Mouse (Mus musculus) hindbrain, embryonic 13.5 days (tissue): ENCODE results near the gene Scube3. TPM values are rescaled to one million over a fixed set of nuclear protein-coding genes. Genes with fewer than 3 reads are reported as not detected.
"Not testable (repeated sequence)": the region's sequence is repeated elsewhere in the genome, so short reads cannot be mapped to it uniquely, and the experiment has no call there.

Experiments used
- ATAC-seq: fragments of 200-750 bp; cut with Nextera tagmentation; 2 replicates; pipeline ENCODE4 v1.8.0; 2017; ENCODE audit warnings: moderate TSS enrichment; ENCODE audit not compliant: low FRiP score
- H3K27ac ChIP-seq: fragments of 300-500 bp; sonication (generic); 2 replicates; pipeline ENCODE4 v1.5.1; 2015; ENCODE audit warnings: inconsistent platforms, mild to moderate bottlenecking, moderate library complexity
- H3K27me3 ChIP-seq: fragments of 300-500 bp; sonication (generic); 2 replicates; pipeline ENCODE4 v1.6.1; 2015; ENCODE audit warnings: mild to moderate bottlenecking, inconsistent platforms
- H3K36me3 ChIP-seq: fragments of 300-500 bp; sonication (generic); 2 replicates; pipeline ENCODE4 v1.6.1; 2015; ENCODE audit warnings: mild to moderate bottlenecking, inconsistent platforms
- H3K4me1 ChIP-seq: fragments of 300-500 bp; sonication (generic); replicated peaks from 2 replicates; pipeline ENCODE4 v1.6.1; 2015; ENCODE audit warnings: inconsistent platforms
- H3K4me2 ChIP-seq: fragments of 300-500 bp; sonication (generic); 2 replicates; pipeline ENCODE4 v1.6.1; 2015; ENCODE audit warnings: inconsistent platforms, mild to moderate bottlenecking, moderate library complexity
- H3K4me3 ChIP-seq: fragments of 300-500 bp; sonication (generic); 2 replicates; pipeline ENCODE4 v1.5.1; 2015; ENCODE audit warnings: mild to moderate bottlenecking, inconsistent platforms
- H3K9ac ChIP-seq: fragments of 300-500 bp; sonication (generic); 2 replicates; pipeline ENCODE4 v1.6.1; 2015; ENCODE audit warnings: mild to moderate bottlenecking, inconsistent platforms
- H3K9me3 ChIP-seq: fragments of 300-500 bp; sonication (generic); 2 replicates; pipeline ENCODE4 v1.6.1; 2016; ENCODE audit warnings: inconsistent platforms
- WGBS: fragments of 180-500 bp; shearing (Covaris S2); methylation state at CpG from one replicate; pipeline ENCODE4 v1.1.7; 2015; 5-methylcytosine and 5-hydroxymethylcytosine counted together
- polyA plus RNA-seq: library from polyadenylated mRNA; unstranded; fragments of >200 nt; fragmentation: Nextera tagmentation; extraction: Ambion mirVana; gene quantifications from 2 replicates; pipeline ENCODE4 v1.2.1, GENCODE M21; 2015

The Scube3 gene
- polyA plus RNA-seq, 1 experiment from 2014 or later = 5.1 TPM

DNA sequence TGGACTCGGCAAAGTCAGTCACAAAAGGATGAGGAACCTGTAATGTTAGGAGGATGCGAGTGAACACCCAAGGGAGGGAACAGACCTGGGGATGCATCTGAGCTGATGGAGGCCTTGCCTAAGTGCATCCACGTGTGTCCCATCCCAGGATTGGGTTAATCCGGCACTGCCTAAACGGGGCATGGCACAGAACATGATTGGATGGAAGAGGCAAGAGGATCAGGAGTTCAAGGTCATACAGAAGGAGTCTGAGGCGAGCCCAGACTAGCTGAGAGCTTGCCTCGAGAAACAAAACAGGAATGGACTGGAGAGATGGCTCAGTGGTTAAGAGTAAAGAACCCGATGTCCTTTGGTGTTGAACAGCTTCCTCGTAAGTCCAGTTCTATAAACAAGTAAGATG is 70.5 kb downstream of the Scube3 start:
- 78% methylated on average over 9 of the region's 9 CpGs for WGBS
- Histone ChIP-seq H3K27me3 (peaks cover 13% of the 10 kb centered on the region; the same call in 1 of the 2 replicates), H3K4me2 (no peak overlapping the region), H3K36me3 (no peaks in the 10 kb centered on the region), H3K4me1 (peaks cover 6% of the 10 kb centered on the region), H3K27ac (no peak overlapping the region), H3K9me3 (no peaks in the 10 kb centered on the region), H3K9ac (no peak overlapping the region), H3K4me3 (no peak overlapping the region)
- no peak for ATAC-seq

DNA sequence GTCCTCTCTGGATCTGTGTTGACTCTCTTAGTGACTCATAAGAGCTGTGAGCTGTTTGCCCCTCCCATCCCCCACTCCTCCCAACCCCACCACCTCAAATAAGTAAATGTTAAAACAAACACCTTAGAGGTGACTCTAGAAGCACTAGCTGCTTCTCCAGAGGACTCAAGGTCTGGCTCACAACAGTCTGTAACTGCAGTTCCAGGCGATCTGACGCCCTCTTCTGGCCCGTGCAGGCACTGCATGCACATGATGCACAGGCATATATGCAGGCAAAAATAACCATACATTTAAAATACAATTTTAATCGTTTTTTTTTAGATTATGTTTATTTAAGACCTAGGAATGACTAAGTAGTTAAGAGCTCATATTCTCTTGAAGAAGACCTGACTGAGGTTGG is 71.3 kb downstream of the Scube3 start:
- 38% methylated on average over 4 of the region's 4 CpGs for WGBS
- H3K4me3 ChIP-seq = no peak overlapping the region
- H3K4me2 ChIP-seq = no peak overlapping the region
- H3K9ac ChIP-seq = no peak overlapping the region
- H3K27ac ChIP-seq = no peak overlapping the region
- H3K9me3 ChIP-seq = no peaks in the 10 kb centered on the region
- peaks cover 21% of the 10 kb centered on the region for H3K27me3 ChIP-seq
- no peaks in the 10 kb centered on the region for H3K36me3 ChIP-seq
- ATAC-seq = no peak
- peaks cover 5% of the 10 kb centered on the region; the same call in 1 of the 2 replicates for H3K4me1 ChIP-seq

DNA sequence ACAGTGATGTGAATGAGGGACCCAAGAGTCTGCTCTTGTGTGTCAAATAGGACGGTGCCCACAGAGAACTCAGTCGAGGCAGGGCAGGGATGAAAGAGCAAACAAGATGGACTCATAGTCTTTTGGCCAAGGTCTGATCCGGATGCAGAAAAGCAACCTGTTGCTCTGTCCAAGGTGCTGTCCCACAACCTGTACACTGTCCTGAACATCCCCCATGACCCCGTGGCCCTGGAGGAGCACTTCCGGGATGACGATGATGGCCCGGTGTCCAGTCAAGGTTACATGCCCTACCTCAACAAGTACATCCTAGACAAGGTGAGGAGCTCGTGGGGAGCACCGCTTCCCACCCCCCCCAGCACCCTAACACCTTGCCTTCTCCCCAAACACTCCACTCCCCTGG is 74.8 kb downstream of the Scube3 start:
- no peak overlapping the region for H3K27ac ChIP-seq
- no peaks in the 10 kb centered on the region for H3K36me3 ChIP-seq
- no peak overlapping the region for H3K9ac ChIP-seq
- 87% methylated on average over 9 of the region's 9 CpGs for WGBS
- ATAC-seq = no peak
- H3K9me3 ChIP-seq = no peaks in the 10 kb centered on the region
- peaks cover 21% of the 10 kb centered on the region for H3K27me3 ChIP-seq
- no peak overlapping the region for H3K4me3 ChIP-seq
- H3K4me2 ChIP-seq = no peak overlapping the region
- H3K4me1 ChIP-seq = peaks cover 5% of the 10 kb centered on the region; the same call in 1 of the 2 replicates

DNA sequence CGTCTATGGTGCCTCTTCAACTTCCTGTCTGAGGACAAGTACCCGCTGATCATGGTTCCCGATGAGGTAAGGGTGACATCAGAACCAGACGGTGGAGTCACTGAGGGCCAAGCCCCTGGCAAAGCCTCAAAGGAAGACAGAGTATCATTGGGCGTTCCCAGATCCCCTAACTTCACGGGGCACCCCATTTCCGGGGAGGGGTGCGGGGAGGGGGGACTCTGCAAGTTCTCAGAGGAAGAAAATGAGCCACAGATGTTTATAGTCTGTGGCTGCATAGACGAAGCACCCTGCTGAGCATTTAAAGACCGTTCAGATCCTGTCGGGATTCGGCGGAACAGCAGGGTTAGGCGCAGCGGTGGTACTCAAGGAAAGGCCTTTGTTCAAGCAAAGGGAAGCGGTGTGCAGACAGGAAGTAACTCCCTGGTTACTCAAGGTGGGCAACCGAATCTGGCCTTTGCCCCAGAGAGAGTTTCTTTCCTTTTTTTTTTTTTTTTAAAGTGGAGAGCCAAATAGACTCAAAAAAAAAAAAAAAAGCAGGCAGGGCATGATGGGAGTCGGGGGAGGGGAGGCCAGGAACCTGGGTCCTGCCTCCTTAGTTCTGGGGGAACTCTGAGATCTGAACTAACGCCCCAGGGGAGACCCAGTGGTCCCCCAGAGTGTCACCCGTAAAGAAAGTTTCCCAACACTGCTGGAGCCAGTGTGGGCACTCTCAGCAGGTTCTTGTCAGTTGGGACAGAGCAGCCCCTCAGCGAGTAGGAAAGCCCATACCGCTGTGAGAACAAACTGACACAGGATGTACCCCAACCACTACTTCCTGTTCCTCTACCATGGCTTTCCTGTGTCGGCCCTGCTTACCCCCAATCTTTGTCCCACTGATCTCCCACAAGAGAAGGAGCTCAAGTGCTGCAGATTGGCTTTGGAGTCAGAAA is 76.0 kb downstream of the Scube3 start:
- H3K9me3 ChIP-seq = no peaks in the 10 kb centered on the region
- H3K4me2 ChIP-seq = peak overlapping the region; percentile 11; the same call in 1 of the 2 replicates
- peaks cover 21% of the 10 kb centered on the region for H3K27me3 ChIP-seq
- peak overlapping the region; percentile 20; the same call in 1 of the 2 replicates for H3K27ac ChIP-seq
- no peak overlapping the region for H3K4me3 ChIP-seq
- H3K9ac ChIP-seq = no peak overlapping the region
- no peak for ATAC-seq
- H3K4me1 ChIP-seq = peaks cover 8% of the 10 kb centered on the region
- no peaks in the 10 kb centered on the region for H3K36me3 ChIP-seq
- 30% methylated on average over 23 of the region's 23 CpGs for WGBS

DNA sequence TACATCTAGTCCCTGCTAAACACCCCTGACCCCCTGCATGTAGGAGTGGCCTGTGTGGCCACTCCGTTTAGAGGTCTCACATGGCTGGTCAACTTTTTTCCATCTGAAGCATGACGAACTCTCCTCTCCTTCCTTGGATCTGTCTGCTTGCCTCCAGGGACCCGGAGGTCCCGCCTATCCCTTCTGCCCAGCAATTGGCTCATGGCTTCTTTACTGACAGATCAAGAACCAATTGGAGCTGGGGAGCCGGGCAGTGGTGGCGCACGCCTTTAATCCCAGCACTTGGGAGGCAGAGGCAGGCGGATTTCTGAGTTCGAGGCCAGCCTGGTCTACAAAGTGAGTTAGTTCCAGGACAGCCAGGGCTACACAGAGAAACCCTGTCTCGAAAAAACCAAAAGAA is 80.5 kb downstream of the Scube3 start:
- not testable (repeated sequence) for H3K9ac ChIP-seq, H3K4me3 ChIP-seq, H3K27ac ChIP-seq, ATAC-seq, H3K9me3 ChIP-seq, H3K4me2 ChIP-seq, H3K36me3 ChIP-seq
- peaks cover 13% of the 10 kb centered on the region for H3K27me3 ChIP-seq
- WGBS = 94% methylated on average over 10 of the region's 10 CpGs
- peaks cover 27% of the 10 kb centered on the region for H3K4me1 ChIP-seq

DNA sequence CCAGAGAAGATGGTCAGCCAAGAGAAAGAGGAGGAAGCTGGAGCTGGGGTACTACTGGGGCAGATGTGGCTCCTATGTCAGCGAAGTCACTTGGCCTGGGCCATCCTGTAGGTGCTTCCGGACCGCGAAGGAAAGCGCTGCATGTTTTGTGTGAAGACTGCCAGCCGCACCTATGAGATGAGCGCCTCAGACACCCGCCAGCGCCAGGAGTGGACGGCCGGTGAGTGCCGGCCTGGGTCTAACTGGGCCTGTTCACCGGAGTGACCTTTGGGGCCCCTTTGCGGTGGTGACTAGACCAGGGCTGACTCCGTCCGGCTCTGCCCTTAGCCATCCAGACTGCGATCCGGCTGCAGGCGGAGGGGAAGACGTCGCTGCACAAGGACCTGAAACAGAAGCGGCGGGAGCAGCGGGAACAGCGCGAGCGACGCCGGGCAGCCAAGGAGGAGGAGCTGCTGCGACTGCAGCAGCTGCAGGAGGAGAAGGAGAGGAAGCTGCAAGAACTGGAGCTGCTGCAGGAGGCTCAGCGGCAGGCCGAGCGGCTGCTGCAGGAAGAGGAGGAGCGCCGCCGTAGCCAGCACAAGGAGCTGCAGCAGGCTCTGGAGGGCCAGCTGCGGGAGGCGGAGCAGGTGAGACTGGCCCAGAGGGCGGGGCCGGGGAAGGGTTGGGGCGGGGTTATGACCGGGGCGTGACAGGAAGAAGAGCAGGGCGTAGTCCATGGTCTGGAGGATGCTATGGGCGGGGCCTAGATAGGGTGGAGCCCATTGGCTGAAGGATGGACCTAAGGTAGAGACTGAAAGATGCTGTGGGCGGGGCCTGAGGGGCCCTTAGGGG is 81.8 kb downstream of the Scube3 start:
- Histone ChIP-seq H3K4me3 (peak overlapping the region; percentile 56), H3K36me3 (no peaks in the 10 kb centered on the region), H3K9ac (peak overlapping the region; percentile 88), H3K9me3 (no peaks in the 10 kb centered on the region), H3K4me2 (peak overlapping the region; percentile 88), H3K27me3 (no peaks in the 10 kb centered on the region), H3K27ac (peak overlapping the region; percentile 91), H3K4me1 (peaks cover 22% of the 10 kb centered on the region)
- ATAC-seq = peak; percentile 78
- WGBS = under 1% methylated on average over 45 of the region's 46 CpGs

Other genes starting within 250 kb of the Scube3 start
- gene Anks1, start 232.8 kb upstream of the Scube3 start, polyA plus RNA-seq = 58.6 and 75.2 TPM in 2 replicates
- gene Taf11, start 232.3 kb upstream of the Scube3 start, polyA plus RNA-seq = 68.4 and 76.1 TPM in 2 replicates
- 1.4 and 1.7 TPM in 2 replicates for gene Tcp11, start 61.5 kb upstream of the Scube3 start, polyA plus RNA-seq
- 40.2 and 41.6 TPM in 2 replicates for gene Zfp523, start 35.0 kb downstream of the Scube3 start, polyA plus RNA-seq
- gene Def6, start 65.6 kb downstream of the Scube3 start, polyA plus RNA-seq = 5.8 and 6.6 TPM in 2 replicates
- 1.5 and 2.1 TPM in 2 replicates for gene Ppard, start 90.6 kb downstream of the Scube3 start, polyA plus RNA-seq
- 21.9 and 24.2 TPM in 2 replicates for gene Fance, start 171.4 kb downstream of the Scube3 start, polyA plus RNA-seq
- gene Rpl10a, start 186.3 kb downstream of the Scube3 start, polyA plus RNA-seq = 336 and 366 TPM in 2 replicates
- gene Tead3, start 208.7 kb downstream of the Scube3 start, polyA plus RNA-seq = 1.8 and 2.0 TPM in 2 replicates
- gene Tulp1, start 223.1 kb downstream of the Scube3 start, polyA plus RNA-seq = 2.1 and 2.2 TPM in 2 replicates